Mouse (Mus musculus): ENCODE measurements around the gene Bola2. TPM values are rescaled to one million over a fixed set of nuclear protein-coding genes. Genes with fewer than 3 reads are reported as not detected.

The Bola2 gene
- 138 and 141 TPM in 2 replicates for polyA plus RNA-seq (2016; fragmentation: Nextera tagmentation; extraction: Ambion mirVana)

- H3K36me3 ChIP-seq = peaks cover 32% of the 10 kb centered on the region
- under 1% methylated on average over 31 of the region's 31 CpGs for WGBS
- ATAC-seq (ENCODE audit: insufficient number of reproducible peaks, insufficient read depth, low FRiP score, low TSS enrichment) = 0 out of 2 replicates have a peak, but pooled peaks have one; percentile 22
- no peaks in the 10 kb centered on the region for H3K9me3 ChIP-seq
- H3K27me3 ChIP-seq = no peaks in the 10 kb centered on the region
- H3K4me2 ChIP-seq (replicated peaks) = peak within 1 kb of the TSS; percentile 82
- H3K4me1 ChIP-seq = peaks cover 18% of the 10 kb centered on the region
- peak within 1 kb of the TSS; percentile 83 for H3K9ac ChIP-seq
- H3K27ac ChIP-seq = peak within 1 kb of the TSS; percentile 96
- peak within 1 kb of the TSS; percentile 78 for H3K4me3 ChIP-seq
Measured at GRCm38 (mm10) chr7:126695210-126695611, at the start of gene Bola2. TSS of gene Bola2 (plus strand) at chr7:126695401.

DNA sequence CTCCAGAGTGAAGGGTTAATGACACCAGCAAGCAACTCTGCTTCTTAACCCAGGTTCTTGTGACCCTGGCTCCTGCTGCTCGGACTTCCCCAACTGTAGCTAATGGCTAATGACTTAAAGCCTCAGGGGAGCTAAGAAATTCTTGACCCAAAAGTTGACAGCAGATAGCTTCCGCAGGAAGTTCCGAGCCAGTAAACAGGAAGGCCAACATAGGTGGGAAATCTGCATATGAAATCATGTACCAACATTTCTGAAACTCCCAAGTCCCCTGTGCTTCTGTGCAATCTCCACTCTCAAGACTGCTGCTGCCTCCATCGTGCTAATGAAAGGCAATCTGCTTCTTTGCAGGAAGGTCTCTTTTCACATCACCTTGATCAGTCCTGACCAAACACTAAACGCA, 49.5 kb upstream of the Bola2 start:
- H3K4me1 ChIP-seq = peaks cover 12% of the 10 kb centered on the region
- WGBS = 49% methylated on average over 5 of the region's 5 CpGs
- no peak for ATAC-seq (ENCODE audit: insufficient number of reproducible peaks, insufficient read depth, low FRiP score, low TSS enrichment)
- no peak overlapping the region for H3K4me2 ChIP-seq (replicated peaks)
- no peaks in the 10 kb centered on the region for H3K9me3 ChIP-seq
- no peaks in the 10 kb centered on the region for H3K27me3 ChIP-seq
- H3K4me3 ChIP-seq = no peak overlapping the region
- no peaks in the 10 kb centered on the region for H3K36me3 ChIP-seq
- no peak overlapping the region for H3K9ac ChIP-seq
- no peak overlapping the region for H3K27ac ChIP-seq

DNA sequence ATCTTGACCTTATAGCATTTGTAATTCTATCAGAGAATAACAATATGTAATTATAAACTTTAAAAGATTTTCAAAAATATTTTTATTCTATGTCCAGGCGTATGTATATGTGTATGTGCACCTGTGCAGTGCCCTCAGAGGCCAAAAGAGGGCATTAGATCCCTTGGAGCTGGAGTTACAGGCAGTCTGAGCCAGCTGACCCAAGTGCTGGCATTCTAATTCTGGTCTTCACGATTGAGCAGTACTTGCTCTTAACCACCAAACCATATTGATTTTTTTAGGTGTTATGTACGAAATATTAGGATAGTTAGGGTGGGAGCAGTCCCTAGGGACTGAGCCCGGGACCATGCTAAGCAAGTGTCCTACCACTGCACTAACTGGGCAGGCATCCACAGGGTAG, 46.7 kb upstream of the Bola2 start:
- ATAC-seq (ENCODE audit: insufficient number of reproducible peaks, insufficient read depth, low FRiP score, low TSS enrichment) = no peak
- H3K4me2 ChIP-seq (replicated peaks) = peak overlapping the region; percentile 80
- no peaks in the 10 kb centered on the region for H3K36me3 ChIP-seq
- peak overlapping the region; percentile 51; the same call in 1 of the 2 replicates for H3K4me3 ChIP-seq
- no peaks in the 10 kb centered on the region for H3K27me3 ChIP-seq
- H3K9me3 ChIP-seq = no peaks in the 10 kb centered on the region
- H3K9ac ChIP-seq = no peak overlapping the region
- peaks cover 12% of the 10 kb centered on the region for H3K4me1 ChIP-seq
- WGBS = 78% methylated on average over 4 of the region's 4 CpGs
- H3K27ac ChIP-seq = no peak overlapping the region

DNA sequence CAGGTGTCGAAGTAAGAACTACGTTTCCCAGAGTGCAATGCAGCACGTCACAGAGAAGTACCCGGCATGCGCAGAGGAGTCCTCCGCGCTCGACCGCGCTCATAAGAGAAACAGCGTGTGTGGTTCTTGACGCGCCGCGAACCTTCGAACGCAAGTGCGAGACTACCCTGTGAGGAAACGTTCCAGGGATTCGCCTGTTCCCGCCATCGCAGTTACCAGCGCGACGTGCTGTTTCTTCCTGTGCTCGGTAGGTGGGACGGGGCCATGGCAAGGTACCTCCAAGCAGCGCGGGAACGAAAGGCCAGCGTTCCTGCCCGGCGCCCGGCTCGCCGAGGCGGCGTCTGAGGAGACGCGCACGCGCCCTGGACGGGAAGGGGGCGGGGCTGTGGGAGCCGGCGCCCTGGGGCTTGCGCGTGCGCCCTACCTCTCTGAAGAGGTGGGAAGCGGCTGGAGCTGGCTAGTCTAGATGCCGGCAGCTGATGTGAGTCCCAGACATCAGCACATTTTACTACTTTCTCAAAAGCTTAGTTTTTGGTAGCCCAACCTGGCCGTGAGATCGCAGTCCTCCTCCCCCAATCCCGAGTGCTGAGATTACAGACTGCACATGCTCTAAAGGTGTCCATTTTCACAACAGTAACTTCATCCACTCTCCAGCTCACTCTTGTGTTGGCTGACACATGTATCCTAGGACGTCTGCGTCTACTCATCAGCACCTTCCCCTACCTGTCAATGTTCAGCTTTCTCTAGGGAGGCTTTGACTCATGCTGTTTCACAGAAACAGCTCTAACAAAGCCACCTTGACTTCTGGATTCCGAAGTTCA, 45.8 kb upstream of the Bola2 start, which contains the start of gene Sgf29:
Sgf29 (plus strand) TSS at position 79 of the 821 bp plus-strand sequence.
- H3K4me3 ChIP-seq = peak within 1 kb of the TSS; percentile 51
- ATAC-seq (ENCODE audit: insufficient number of reproducible peaks, insufficient read depth, low FRiP score, low TSS enrichment) = peak; percentile 95
- 2% methylated on average over 57 of the region's 57 CpGs for WGBS
- no peaks in the 10 kb centered on the region for H3K9me3 ChIP-seq
- peak within 1 kb of the TSS; percentile 94 for H3K27ac ChIP-seq
- H3K4me2 ChIP-seq (replicated peaks) = peak within 1 kb of the TSS; percentile 80
- no peaks in the 10 kb centered on the region for H3K27me3 ChIP-seq
- H3K36me3 ChIP-seq = no peaks in the 10 kb centered on the region
- H3K4me1 ChIP-seq = peaks cover 12% of the 10 kb centered on the region
- peak within 1 kb of the TSS; percentile 71 for H3K9ac ChIP-seq

DNA sequence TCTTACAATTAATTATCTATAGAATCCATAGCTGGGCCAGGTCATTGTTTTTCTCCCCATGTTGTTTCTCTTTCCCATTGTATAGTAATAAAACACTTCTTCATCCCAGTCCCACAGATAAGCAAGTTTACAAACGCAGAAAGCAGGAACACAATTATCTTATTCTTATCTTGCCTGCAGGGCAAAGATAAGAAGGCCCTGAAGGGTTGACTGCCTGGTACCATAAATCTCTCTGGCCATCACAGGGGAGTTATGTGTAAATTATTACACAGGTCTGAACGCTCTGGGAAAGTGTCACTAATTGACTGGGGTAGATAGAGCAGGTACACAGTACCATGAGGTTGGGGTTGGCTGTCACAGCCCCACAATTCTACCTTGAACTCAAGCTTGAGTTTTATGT, 44.3 kb upstream of the Bola2 start:
- H3K36me3 ChIP-seq = no peaks in the 10 kb centered on the region
- no peak for ATAC-seq (ENCODE audit: insufficient number of reproducible peaks, insufficient read depth, low FRiP score, low TSS enrichment)
- peaks cover 12% of the 10 kb centered on the region for H3K4me1 ChIP-seq
- no peak overlapping the region for H3K4me2 ChIP-seq (replicated peaks)
- 90% methylated on average over 2 of the region's 2 CpGs for WGBS
- H3K4me3 ChIP-seq = no peak overlapping the region
- H3K27me3 ChIP-seq = no peaks in the 10 kb centered on the region
- H3K9me3 ChIP-seq = no peaks in the 10 kb centered on the region
- no peak overlapping the region for H3K9ac ChIP-seq
- no peak overlapping the region for H3K27ac ChIP-seq

DNA sequence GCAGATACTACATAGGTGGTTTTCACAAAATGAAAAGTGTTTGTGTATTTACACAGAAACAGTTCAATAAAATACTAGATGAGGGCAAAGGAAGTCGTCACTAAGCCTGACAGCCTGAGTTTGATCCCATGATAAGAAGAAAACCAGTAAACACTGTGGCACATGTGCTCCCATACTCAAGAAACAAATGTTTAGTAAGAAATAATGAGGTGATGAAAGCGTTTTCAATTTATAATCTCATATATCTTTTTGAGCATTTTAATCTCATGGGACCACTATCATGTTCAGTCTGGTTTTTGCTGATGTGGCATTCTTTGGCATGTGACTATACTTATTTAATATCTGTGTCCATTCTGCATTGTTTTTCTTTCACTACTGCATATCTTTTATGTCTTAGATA, 41.2 kb upstream of the Bola2 start:
- H3K27me3 ChIP-seq = no peaks in the 10 kb centered on the region
- H3K4me3 ChIP-seq = no peak overlapping the region
- peaks cover 6% of the 10 kb centered on the region for H3K4me1 ChIP-seq
- no peak overlapping the region for H3K9ac ChIP-seq
- WGBS = 84% methylated on average over 2 of the region's 2 CpGs
- no peaks in the 10 kb centered on the region for H3K9me3 ChIP-seq
- H3K27ac ChIP-seq = no peak overlapping the region
- H3K4me2 ChIP-seq (replicated peaks) = no peak overlapping the region
- ATAC-seq (ENCODE audit: insufficient number of reproducible peaks, insufficient read depth, low FRiP score, low TSS enrichment) = no peak
- H3K36me3 ChIP-seq = 0 out of 2 replicates have a peak, but pooled peaks cover 2% of the 10 kb centered on the region

- ATAC-seq (ENCODE audit: insufficient number of reproducible peaks, insufficient read depth, low FRiP score, low TSS enrichment) = no peak
- Histone ChIP-seq H3K4me2 (replicated peaks) (no peak overlapping the region), H3K4me3 (no peak overlapping the region), H3K36me3 (0 out of 2 replicates have a peak, but pooled peaks cover 2% of the 10 kb centered on the region), H3K27ac (no peak overlapping the region), H3K27me3 (no peaks in the 10 kb centered on the region), H3K4me1 (no peaks in the 10 kb centered on the region), H3K9me3 (no peaks in the 10 kb centered on the region), H3K9ac (no peak overlapping the region)
- 91% methylated on average over 3 of the region's 3 CpGs for WGBS
Measured at GRCm38 (mm10) chr7:126655695-126656094, 39.5 kb upstream of the Bola2 start.

GRCm38 (mm10) chr7:126657522-126657921, 37.7 kb upstream of the Bola2 start:
- no peak overlapping the region for H3K27ac ChIP-seq
- H3K4me3 ChIP-seq = no peak overlapping the region
- H3K4me2 ChIP-seq (replicated peaks) = no peak overlapping the region
- ATAC-seq (ENCODE audit: insufficient number of reproducible peaks, insufficient read depth, low FRiP score, low TSS enrichment) = no peak
- H3K27me3 ChIP-seq = no peaks in the 10 kb centered on the region
- H3K4me1 ChIP-seq = no peaks in the 10 kb centered on the region
- no peaks in the 10 kb centered on the region for H3K9me3 ChIP-seq
- H3K9ac ChIP-seq = no peak overlapping the region
- H3K36me3 ChIP-seq = peaks cover 6% of the 10 kb centered on the region
- 95% methylated on average over 1 of the region's 1 CpGs for WGBS

DNA sequence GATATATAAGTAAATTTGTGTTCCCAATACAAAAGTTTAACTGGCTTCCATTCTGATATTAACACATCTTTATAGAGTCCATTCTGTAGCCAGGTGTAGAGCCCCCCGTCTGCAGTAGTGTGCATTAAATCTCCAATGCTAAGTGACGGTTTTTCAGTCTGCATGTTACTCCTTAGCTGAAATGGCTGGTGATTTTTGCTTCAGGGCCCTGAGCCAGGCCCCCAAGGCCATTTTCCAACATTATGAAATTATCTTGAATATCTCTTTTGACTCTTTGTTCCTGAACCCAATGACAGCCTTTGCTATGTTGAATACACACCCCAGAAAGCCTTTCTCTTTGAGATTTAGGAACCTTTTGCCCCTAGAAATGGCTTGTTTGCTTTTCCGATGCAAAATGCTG, 35.4 kb upstream of the Bola2 start:
- H3K4me1 ChIP-seq = no peaks in the 10 kb centered on the region
- ATAC-seq (ENCODE audit: insufficient number of reproducible peaks, insufficient read depth, low FRiP score, low TSS enrichment) = no peak
- no peak overlapping the region for H3K4me2 ChIP-seq (replicated peaks)
- peaks cover 12% of the 10 kb centered on the region for H3K36me3 ChIP-seq
- no peak overlapping the region for H3K27ac ChIP-seq
- no peak overlapping the region for H3K9ac ChIP-seq
- H3K9me3 ChIP-seq = no peaks in the 10 kb centered on the region
- WGBS = 88% methylated on average over 3 of the region's 3 CpGs
- no peaks in the 10 kb centered on the region for H3K27me3 ChIP-seq
- no peak overlapping the region for H3K4me3 ChIP-seq

DNA sequence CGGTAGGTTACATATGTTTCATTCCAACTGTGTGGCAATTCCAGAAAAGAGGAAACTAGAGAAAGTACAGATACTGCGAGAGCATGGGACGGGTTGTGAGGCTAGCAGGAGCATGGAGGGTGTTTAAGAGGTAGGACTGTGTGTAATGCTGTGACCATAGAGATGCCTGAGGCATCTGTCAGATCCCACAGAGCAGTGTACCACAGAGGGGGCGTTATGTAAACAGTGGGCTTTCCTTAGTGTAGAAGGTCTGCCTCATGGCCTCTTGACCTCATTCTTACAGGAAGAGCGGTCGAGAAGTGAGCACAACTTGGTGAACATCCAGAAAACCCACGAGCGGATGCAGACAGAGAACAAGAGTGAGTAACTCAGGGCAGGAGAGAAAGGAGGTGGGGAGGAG, 31.6 kb upstream of the Bola2 start:
- Histone ChIP-seq H3K36me3 (peaks cover 25% of the 10 kb centered on the region), H3K4me1 (no peaks in the 10 kb centered on the region), H3K4me2 (replicated peaks) (no peak overlapping the region), H3K27me3 (no peaks in the 10 kb centered on the region), H3K9ac (no peak overlapping the region), H3K9me3 (no peaks in the 10 kb centered on the region), H3K4me3 (no peak overlapping the region), H3K27ac (no peak overlapping the region)
- ATAC-seq (ENCODE audit: insufficient number of reproducible peaks, insufficient read depth, low FRiP score, low TSS enrichment) = no peak
- 60% methylated on average over 8 of the region's 8 CpGs for WGBS

- H3K27me3 ChIP-seq = no peaks in the 10 kb centered on the region
- no peak overlapping the region for H3K4me2 ChIP-seq (replicated peaks)
- no peaks in the 10 kb centered on the region for H3K9me3 ChIP-seq
- H3K9ac ChIP-seq = no peak overlapping the region
- H3K4me1 ChIP-seq = no peaks in the 10 kb centered on the region
- no peak overlapping the region for H3K27ac ChIP-seq
- ATAC-seq (ENCODE audit: insufficient number of reproducible peaks, insufficient read depth, low FRiP score, low TSS enrichment) = no peak
- H3K36me3 ChIP-seq = peaks cover 31% of the 10 kb centered on the region
- H3K4me3 ChIP-seq = no peak overlapping the region
- WGBS = 90% methylated on average over 3 of the region's 3 CpGs
Measured at GRCm38 (mm10) chr7:126665269-126665668, 29.9 kb upstream of the Bola2 start.

GRCm38 (mm10) chr7:126667495-126668090, 27.6 kb upstream of the Bola2 start:
- no peak overlapping the region for H3K4me2 ChIP-seq (replicated peaks)
- H3K9ac ChIP-seq = no peak overlapping the region
- no peaks in the 10 kb centered on the region for H3K9me3 ChIP-seq
- no peak overlapping the region for H3K27ac ChIP-seq
- H3K4me1 ChIP-seq = no peaks in the 10 kb centered on the region
- H3K27me3 ChIP-seq = no peaks in the 10 kb centered on the region
- ATAC-seq (ENCODE audit: insufficient number of reproducible peaks, insufficient read depth, low FRiP score, low TSS enrichment) = no peak
- WGBS = 88% methylated on average over 9 of the region's 9 CpGs
- peaks cover 49% of the 10 kb centered on the region for H3K36me3 ChIP-seq
- no peak overlapping the region for H3K4me3 ChIP-seq
